Mouse (Mus musculus) liver, embryonic 12.5 days (tissue): ENCODE results near the gene Gm9817. TPM values are rescaled to one million over a fixed set of nuclear protein-coding genes. Genes with fewer than 3 reads are reported as not detected.

ENCODE experiments used
- ATAC-seq: fragments of 200-750 bp; cut with Nextera tagmentation; 2 replicates; pipeline ENCODE4 v1.8.0; 2017; ENCODE audit warnings: moderate number of reproducible peaks, mild to moderate bottlenecking, moderate library complexity
- H3K27ac ChIP-seq: fragments of 300-500 bp; sonication (generic); 2 replicates; pipeline ENCODE4 v1.5.1; 2016; ENCODE audit warnings: mild to moderate bottlenecking
- H3K27me3 ChIP-seq: fragments of 300-500 bp; sonication (generic); replicated peaks from 2 replicates; pipeline ENCODE4 v1.6.1; 2016; ENCODE audit warnings: mild to moderate bottlenecking, moderate library complexity
- H3K36me3 ChIP-seq: fragments of 300-500 bp; sonication (generic); 2 replicates; pipeline ENCODE4 v1.6.1; 2016; ENCODE audit warnings: mild to moderate bottlenecking, moderate library complexity
- H3K4me1 ChIP-seq: fragments of 300-500 bp; sonication (generic); 2 replicates; pipeline ENCODE4 v1.6.1; 2016
- H3K4me2 ChIP-seq: fragments of 300-500 bp; sonication (generic); 2 replicates; pipeline ENCODE4 v1.6.1; 2016; ENCODE audit warnings: mild to moderate bottlenecking, moderate library complexity
- H3K4me3 ChIP-seq: fragments of 300-500 bp; sonication (generic); 2 replicates; pipeline ENCODE4 v1.5.1; 2016; ENCODE audit warnings: mild to moderate bottlenecking, moderate library complexity
- H3K9ac ChIP-seq: fragments of 300-500 bp; sonication (generic); 2 replicates; pipeline ENCODE4 v1.6.1; 2016; ENCODE audit warnings: mild to moderate bottlenecking, moderate library complexity
- H3K9me3 ChIP-seq: fragments of 300-500 bp; sonication (generic); replicated peaks from 2 replicates; pipeline ENCODE4 v1.6.1; 2016; ENCODE audit warnings: mild to moderate bottlenecking, moderate library complexity
- WGBS: fragments of 180-500 bp; shearing (Covaris S2); methylation state at CpG from one replicate; pipeline ENCODE4 v1.1.7; 2016; ENCODE audit not compliant: insufficient replicate concordance; 5-methylcytosine and 5-hydroxymethylcytosine counted together
- polyA plus RNA-seq: library from polyadenylated mRNA; unstranded; fragments of >200 nt; fragmentation: Nextera tagmentation; extraction: Ambion mirVana; gene quantifications from 2 replicates; pipeline ENCODE4 v1.2.1, GENCODE M21; 2016

The Gm9817 gene
- polyA plus RNA-seq, 1 experiment from 2014 or later, result not detected

DNA sequence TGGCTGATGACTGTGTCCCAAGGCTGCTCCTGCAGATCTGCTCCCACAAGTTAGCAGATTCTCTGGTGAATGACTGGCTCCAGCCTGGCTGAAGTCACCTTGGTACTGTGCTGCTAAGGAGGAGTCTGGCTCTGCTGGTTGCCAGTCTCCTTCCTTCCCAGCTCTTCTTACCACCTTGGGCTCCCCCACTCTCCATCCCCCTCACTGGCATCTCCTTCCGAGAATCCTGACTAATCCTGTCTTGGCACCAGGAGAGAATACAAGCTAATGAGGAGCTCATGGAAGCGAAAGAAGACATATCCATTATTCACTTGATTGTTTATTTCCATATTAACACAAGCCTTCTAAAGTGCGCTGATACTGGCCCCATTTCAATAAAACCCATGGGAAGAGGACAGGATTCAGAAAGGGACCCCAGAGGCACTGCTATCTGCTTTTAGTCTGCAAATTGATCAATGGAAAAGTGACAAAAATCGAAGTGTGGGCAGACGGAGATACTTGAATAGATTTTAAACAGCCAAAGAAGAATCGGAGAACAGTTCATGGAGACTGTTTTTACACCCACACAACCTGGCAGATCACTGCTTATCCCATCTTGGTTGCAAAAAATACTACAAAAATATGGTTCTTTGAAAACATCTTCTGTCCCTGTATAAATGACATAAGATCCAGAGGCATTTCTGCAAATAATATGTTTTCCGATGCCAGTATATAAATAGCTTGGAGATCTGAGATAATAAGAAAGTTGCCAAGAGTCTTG, 29.1 kb upstream of the Gm9817 start:
- H3K4me1 ChIP-seq, result no peaks in the 10 kb centered on the region
- 64% methylated on average over 7 of the region's 7 CpGs for WGBS

GRCm38 (mm10) chr13:45052805-45053204, 25.7 kb upstream of the Gm9817 start:
- Histone ChIP-seq H3K4me2 (no peak overlapping the region), H3K27ac (no peak overlapping the region), H3K9ac (no peak overlapping the region), H3K36me3 (no peaks in the 10 kb centered on the region), H3K27me3 (peaks cover 9% of the 10 kb centered on the region; the same call in 1 of the 2 replicates), H3K4me1 (no peaks in the 10 kb centered on the region), H3K9me3 (peaks cover 7% of the 10 kb centered on the region; the same call in 1 of the 2 replicates), H3K4me3 (no peak overlapping the region)
- WGBS, result 47% methylated on average over 7 of the region's 7 CpGs
- ATAC-seq, result no peak

More for the DNA sequence above, 29.1 kb upstream of the Gm9817 start:
- peaks cover 7% of the 10 kb centered on the region; the same call in 1 of the 2 replicates for H3K9me3 ChIP-seq
- H3K4me3 ChIP-seq, result no peak overlapping the region
- H3K27me3 ChIP-seq, result peaks cover 9% of the 10 kb centered on the region; the same call in 1 of the 2 replicates
- ATAC-seq, result no peak
- no peak overlapping the region for H3K9ac ChIP-seq
- no peak overlapping the region for H3K4me2 ChIP-seq
- no peak overlapping the region for H3K27ac ChIP-seq
- no peaks in the 10 kb centered on the region for H3K36me3 ChIP-seq

DNA sequence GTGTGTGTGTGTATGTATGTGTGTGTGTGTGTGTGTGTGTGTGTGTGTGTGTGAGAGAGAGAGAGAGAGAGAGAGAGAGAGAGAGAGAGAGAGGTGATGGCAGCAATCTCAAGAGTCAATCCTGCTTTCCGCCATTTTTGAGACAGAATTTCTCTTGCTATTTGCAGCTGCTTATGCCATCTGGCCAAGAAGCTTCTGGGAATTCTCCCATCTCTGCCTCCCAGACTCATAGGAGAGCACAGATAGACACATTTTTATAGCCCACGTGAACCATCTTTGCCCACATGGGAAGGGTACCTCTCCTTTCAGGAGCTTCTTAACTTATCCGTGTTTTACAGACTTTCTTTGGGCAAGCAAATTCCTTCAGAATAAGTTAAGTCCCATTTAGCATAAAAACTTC, 24.6 kb upstream of the Gm9817 start:
- peaks cover 18% of the 10 kb centered on the region for H3K27me3 ChIP-seq
- WGBS, result 87% methylated on average over 3 of the region's 3 CpGs
- no peak overlapping the region for H3K27ac ChIP-seq
- peaks cover 2% of the 10 kb centered on the region; the same call in 1 of the 2 replicates for H3K9me3 ChIP-seq
- no peak overlapping the region for H3K9ac ChIP-seq
- ATAC-seq, result no peak
- no peak overlapping the region for H3K4me3 ChIP-seq
- no peak overlapping the region for H3K4me2 ChIP-seq
- H3K4me1 ChIP-seq, result no peaks in the 10 kb centered on the region
- no peaks in the 10 kb centered on the region for H3K36me3 ChIP-seq

DNA sequence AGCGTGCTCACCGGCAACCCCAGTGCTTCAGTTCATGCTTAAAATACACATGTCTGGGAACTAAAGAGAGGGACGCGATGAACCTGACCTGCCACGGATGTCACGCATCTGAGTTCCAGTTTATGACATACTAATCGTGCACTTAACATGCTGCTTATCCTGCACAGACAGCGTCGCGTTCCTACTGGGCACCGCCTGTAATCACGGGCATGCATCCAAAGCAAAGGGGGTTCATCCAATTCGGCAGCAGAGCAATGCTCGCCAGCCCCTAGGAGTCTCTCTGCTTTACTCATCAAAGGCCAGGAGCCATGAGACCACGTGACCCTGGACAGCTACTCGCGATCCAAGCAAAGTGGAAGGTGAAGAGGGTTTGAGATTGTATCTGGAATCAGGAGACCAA, 19.3 kb upstream of the Gm9817 start:
- Histone ChIP-seq H3K9ac (no peak overlapping the region), H3K27me3 (peaks cover 45% of the 10 kb centered on the region), H3K4me1 (no peaks in the 10 kb centered on the region), H3K4me2 (no peak overlapping the region), H3K9me3 (no peaks in the 10 kb centered on the region), H3K36me3 (no peaks in the 10 kb centered on the region), H3K27ac (no peak overlapping the region), H3K4me3 (no peak overlapping the region)
- WGBS, result 83% methylated on average over 17 of the region's 17 CpGs
- ATAC-seq, result no peak

DNA sequence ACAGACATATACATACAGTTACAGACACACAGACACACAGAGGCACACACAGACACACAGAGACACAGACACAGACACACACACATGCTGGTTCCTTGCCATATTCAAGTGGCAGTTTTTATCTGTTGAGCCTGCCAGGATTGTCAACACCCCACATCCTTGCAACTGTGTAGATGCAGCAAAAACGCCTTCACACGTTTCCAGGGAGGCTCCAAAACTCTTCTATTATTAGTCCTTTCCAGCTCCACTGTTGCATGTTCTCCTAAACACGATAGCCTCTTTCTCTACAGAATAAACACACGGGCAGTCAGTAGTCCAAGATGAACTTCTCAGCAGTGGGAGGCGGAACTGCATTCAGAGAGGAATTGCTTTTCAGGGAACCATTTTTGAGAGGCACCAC, 15.3 kb upstream of the Gm9817 start:
- no peak for ATAC-seq
- Histone ChIP-seq H3K27ac (no peak overlapping the region), H3K27me3 (peaks cover 48% of the 10 kb centered on the region), H3K9me3 (no peaks in the 10 kb centered on the region), H3K9ac (no peak overlapping the region), H3K4me2 (no peak overlapping the region), H3K4me1 (0 out of 2 replicates have a peak, but pooled peaks cover 3% of the 10 kb centered on the region), H3K36me3 (no peaks in the 10 kb centered on the region), H3K4me3 (no peak overlapping the region)
- WGBS, result 55% methylated on average over 5 of the region's 5 CpGs

DNA sequence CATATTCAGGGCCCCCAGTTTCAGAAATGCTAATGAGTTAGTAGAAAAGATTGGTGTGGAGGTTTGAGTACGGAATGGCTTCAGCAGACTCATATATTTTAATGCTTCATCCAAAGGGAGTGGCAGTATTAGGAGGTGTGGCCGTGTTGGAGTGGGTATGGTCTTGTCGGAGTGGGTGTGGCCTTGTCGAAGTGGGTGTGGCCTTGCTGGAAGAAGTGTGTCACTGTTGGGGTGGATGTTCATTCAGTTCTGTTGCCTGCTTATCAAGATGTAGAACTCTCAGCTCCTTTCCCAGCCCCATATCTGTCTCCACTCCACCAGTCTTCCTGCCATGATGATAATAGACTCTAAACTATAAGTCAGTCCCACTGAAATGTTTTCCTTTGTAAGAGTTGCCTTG, 13.5 kb upstream of the Gm9817 start:
- H3K27ac ChIP-seq, result no peak overlapping the region

DNA sequence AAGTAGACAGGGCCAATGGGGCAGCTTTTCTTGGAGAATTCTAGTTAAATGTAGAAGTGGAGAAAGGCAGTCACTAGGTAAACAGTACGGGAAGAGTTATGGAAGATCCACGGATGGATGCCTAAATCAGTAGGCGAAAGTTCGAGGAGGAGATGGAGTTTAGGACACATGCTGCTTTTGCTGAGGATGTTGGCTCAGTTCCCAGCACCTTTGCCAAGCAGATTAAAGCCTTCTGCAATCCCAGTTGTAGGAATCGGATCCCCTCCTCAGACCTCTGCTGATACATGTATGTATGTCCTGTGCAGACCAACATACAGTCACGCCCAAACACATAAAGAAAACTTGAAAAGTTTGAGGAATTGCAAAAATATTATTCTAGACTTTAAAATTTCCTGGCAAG, 8.1 kb upstream of the Gm9817 start:
- no peak overlapping the region for H3K4me2 ChIP-seq
- H3K36me3 ChIP-seq, result no peaks in the 10 kb centered on the region
- H3K4me3 ChIP-seq, result no peak overlapping the region
- no peaks in the 10 kb centered on the region for H3K4me1 ChIP-seq
- H3K9me3 ChIP-seq, result no peaks in the 10 kb centered on the region
- WGBS, result 67% methylated on average over 6 of the region's 6 CpGs
- ATAC-seq, result no peak
- peaks cover 23% of the 10 kb centered on the region for H3K27me3 ChIP-seq
- H3K9ac ChIP-seq, result no peak overlapping the region
- H3K27ac ChIP-seq, result no peak overlapping the region

More for the DNA sequence above, 13.5 kb upstream of the Gm9817 start:
- no peak; the same call in 1 of the 2 replicates for ATAC-seq
- 76% methylated on average over 4 of the region's 4 CpGs for WGBS
- H3K36me3 ChIP-seq, result no peaks in the 10 kb centered on the region
- H3K9ac ChIP-seq, result no peak overlapping the region
- H3K27me3 ChIP-seq, result peaks cover 34% of the 10 kb centered on the region
- 0 out of 2 replicates have a peak, but pooled peaks cover 3% of the 10 kb centered on the region for H3K4me1 ChIP-seq
- H3K4me3 ChIP-seq, result no peak overlapping the region
- no peak overlapping the region for H3K4me2 ChIP-seq
- no peaks in the 10 kb centered on the region for H3K9me3 ChIP-seq

GRCm38 (mm10) chr13:45075012-45075411, 3.5 kb upstream of the Gm9817 start:
- Histone ChIP-seq H3K4me3 (no peak overlapping the region), H3K27ac (no peak overlapping the region), H3K9ac (no peak overlapping the region), H3K4me1 (no peaks in the 10 kb centered on the region), H3K4me2 (no peak overlapping the region), H3K36me3 (no peaks in the 10 kb centered on the region), H3K9me3 (no peaks in the 10 kb centered on the region), H3K27me3 (peaks cover 36% of the 10 kb centered on the region)
- no peak for ATAC-seq

DNA sequence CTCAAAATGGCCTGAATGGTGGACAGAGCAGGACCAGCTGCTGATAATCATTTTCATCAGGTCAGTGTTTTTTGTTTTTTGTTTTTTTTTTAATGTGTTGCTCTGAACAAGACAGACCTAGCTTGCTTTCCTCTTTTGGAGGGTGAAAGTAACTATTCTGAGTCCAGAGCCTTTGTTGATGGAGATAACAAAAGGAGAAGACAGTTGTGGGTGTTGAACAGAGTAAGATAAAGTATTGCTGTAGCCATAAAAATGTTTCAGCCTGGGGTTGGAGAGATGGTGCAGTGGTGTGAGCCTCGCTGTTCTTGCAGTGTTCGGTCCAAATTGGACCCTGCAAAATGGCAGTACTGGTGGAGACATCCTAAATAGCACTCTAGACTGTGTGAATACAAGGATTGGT, 2.8 kb upstream of the Gm9817 start:
- Histone ChIP-seq H3K9ac (no peak overlapping the region), H3K4me1 (no peaks in the 10 kb centered on the region), H3K4me3 (no peak overlapping the region), H3K4me2 (no peak overlapping the region), H3K27me3 (peaks cover 42% of the 10 kb centered on the region), H3K27ac (no peak overlapping the region), H3K9me3 (0 out of 2 replicates have a peak, but pooled peaks cover 5% of the 10 kb centered on the region), H3K36me3 (no peaks in the 10 kb centered on the region)
- 69% methylated on average over 2 of the region's 2 CpGs for WGBS
- no peak for ATAC-seq

DNA sequence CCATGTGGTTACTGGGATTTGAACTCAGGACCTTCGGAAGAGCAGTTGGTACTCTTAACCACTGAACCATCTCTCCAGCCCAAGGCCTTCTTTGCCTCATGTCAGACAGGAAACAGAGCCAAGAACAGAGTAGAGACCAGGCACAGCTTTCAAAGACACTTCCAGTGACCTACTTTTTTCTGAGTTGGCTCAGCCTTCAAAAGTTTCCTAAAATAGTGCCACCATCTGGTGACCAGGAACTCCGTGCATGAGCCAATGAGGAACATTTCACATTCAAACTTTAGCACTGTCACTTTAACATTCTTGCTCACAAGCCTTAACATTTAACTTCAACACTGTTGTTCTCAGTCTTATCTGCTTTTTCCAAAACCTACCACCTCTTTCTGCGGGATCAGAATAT, 2.3 kb downstream of the Gm9817 start:
- 74% methylated on average over 3 of the region's 3 CpGs for WGBS
- Histone ChIP-seq H3K4me2 (no peak overlapping the region), H3K27me3 (peaks cover 50% of the 10 kb centered on the region)

GRCm38 (mm10) chr13:45083696-45084095, 5.2 kb downstream of the Gm9817 start:
- WGBS, result 57% methylated on average over 5 of the region's 5 CpGs
- H3K27me3 ChIP-seq, result peaks cover 59% of the 10 kb centered on the region
- 0 out of 2 replicates have a peak, but pooled peaks cover 5% of the 10 kb centered on the region for H3K9me3 ChIP-seq

More for the DNA sequence above, 2.3 kb downstream of the Gm9817 start:
- no peak overlapping the region for H3K9ac ChIP-seq
- H3K4me1 ChIP-seq, result no peaks in the 10 kb centered on the region
- no peak overlapping the region for H3K4me3 ChIP-seq
- H3K36me3 ChIP-seq, result no peaks in the 10 kb centered on the region
- H3K27ac ChIP-seq, result no peak overlapping the region
- H3K9me3 ChIP-seq, result 0 out of 2 replicates have a peak, but pooled peaks cover 5% of the 10 kb centered on the region
- no peak for ATAC-seq

GRCm38 (mm10) chr13:45088796-45089221, 10.3 kb downstream of the Gm9817 start:
- Histone ChIP-seq H3K4me1 (peaks cover 12% of the 10 kb centered on the region; the same call in 1 of the 2 replicates), H3K27ac (no peak overlapping the region), H3K27me3 (peaks cover 67% of the 10 kb centered on the region), H3K9me3 (no peaks in the 10 kb centered on the region), H3K4me3 (no peak overlapping the region), H3K36me3 (no peaks in the 10 kb centered on the region), H3K9ac (no peak overlapping the region), H3K4me2 (no peak overlapping the region)
- 40% methylated on average over 2 of the region's 2 CpGs for WGBS
- ATAC-seq, result no peak

More at GRCm38 (mm10) chr13:45083696-45084095, 5.2 kb downstream of the Gm9817 start:
- Histone ChIP-seq H3K9ac (no peak overlapping the region), H3K4me3 (no peak overlapping the region), H3K4me2 (no peak overlapping the region), H3K27ac (no peak overlapping the region), H3K4me1 (peaks cover 4% of the 10 kb centered on the region; the same call in 1 of the 2 replicates), H3K36me3 (no peaks in the 10 kb centered on the region)
- no peak for ATAC-seq
